Mouse (Mus musculus) embryonic fibroblast, embryonic 13.5 days (primary cell): ENCODE results near the gene Ppp3r2.

Experiments
- CTCF ChIP-seq: IDR thresholded peaks from 2 replicates; pipeline ENCODE4 v1.5.1; 2011; ENCODE audit warnings: mild to moderate bottlenecking, control low read depth, low read length, moderate library complexity, borderline replicate concordance; ENCODE audit not compliant: insufficient read depth
- POLR2A ChIP-seq: IDR thresholded peaks from 2 replicates; pipeline ENCODE4 v1.6.1; 2011; ENCODE audit warnings: low read depth, mild to moderate bottlenecking, control low read depth, low read length, moderate library complexity

- no peak for TF ChIP-seq CTCF
- peak; percentile 88 for TF ChIP-seq POLR2A
These were observed 50.3 kb downstream of the Ppp3r2 start, which contains the start of gene Rnf20 for GRCm38 (mm10) chr4:49631319-49632138.
